Mouse (Mus musculus) left cerebral cortex, adult 9 months (tissue): Measurements from ENCODE around the gene Fcgr2b.
"Not testable (repeated sequence)": the region's sequence is repeated elsewhere in the genome, so short reads cannot be mapped to it uniquely, and the experiment has no call there.

Experiments
- DNase-seq, 2 experiments: peaks; one replicate each; pipeline ENCODE4 v3.0.0; 2022; ENCODE audit warnings: low spot score in 2 of 2

Fcgr2b gene

DNA sequence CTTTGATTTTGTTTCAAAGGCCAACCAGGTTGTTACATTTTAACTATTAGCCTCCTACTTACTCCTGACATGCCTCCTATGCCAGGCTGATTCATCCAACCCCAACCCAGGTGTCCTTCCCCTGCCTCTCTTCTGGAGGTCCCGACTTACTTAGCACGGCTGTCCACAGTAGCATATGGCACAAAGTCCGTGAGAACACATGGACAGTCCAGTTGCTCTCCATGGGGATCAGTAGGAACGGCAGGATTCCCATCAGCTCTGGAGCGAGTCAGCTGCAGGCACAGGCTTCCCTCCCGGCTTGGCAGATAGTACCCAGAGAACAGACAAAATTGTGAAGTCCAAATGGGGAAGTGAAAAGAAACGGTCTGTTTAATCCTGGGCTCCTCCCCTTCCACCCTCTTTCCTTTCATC is 591 bp downstream of the Fcgr2b start:
- DNase-seq: no peak

- DNase-seq: not testable (repeated sequence)
These were observed 997 bp downstream of the Fcgr2b start for GRCm38 (mm10) chr1:170975350-170975749.

DNA sequence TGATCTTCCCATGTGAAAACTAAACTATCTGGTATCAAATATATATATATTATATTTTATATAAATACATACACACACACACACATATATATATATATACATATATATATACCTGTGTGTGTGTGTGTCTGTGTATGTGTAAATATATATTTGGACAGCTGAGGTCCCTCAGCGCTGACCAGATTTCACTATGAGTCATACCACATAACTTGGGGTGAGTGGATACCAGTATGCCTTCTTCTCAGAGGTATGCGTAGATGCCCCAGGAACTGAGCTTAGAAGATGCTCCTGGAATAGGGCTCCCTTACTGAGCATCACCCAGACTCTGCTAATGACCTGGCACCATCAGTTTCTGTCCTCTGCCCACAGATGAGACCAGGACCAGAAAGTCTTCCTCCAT is 1.6 kb downstream of the Fcgr2b start:
- no peak for DNase-seq

DNA sequence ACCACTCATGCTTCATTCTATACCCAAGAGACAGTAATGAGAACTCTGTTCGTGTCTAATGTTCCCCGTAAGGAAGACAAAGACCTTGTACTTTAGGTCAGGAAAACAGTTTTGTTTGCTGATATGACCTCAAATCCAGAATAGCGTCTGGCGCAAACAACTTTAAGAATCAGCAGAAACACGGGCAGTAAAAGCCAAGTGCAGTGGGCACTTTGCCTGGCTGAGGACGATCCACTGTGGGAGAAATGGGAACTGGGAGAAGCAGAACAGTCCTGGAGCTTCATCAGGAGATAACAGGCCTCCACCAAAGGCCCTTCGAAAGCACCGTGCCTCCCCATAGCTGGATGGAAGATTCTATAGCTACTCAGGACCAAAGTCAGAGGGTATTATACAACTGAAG is 2.2 kb downstream of the Fcgr2b start:
- DNase-seq: no peak

DNA sequence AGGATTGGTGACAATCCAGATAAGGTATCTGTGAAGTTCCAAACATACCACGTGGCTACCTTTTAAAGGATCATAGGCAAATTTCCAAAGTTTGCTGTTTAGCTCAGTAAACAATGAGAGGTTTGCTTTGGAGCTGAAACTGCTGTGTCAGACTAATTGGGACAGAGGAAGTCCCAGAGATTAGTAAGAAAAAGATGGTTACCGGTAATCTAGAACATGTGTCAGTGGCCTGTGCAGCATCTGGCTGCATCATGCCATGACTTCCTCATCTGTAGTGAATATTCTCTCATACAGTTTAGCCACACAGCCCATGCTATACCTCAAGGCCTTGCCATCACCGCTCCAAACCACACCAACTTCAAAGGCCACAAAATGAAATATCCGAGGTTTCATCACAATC is 3.4 kb downstream of the Fcgr2b start:
- no peak for DNase-seq

DNA sequence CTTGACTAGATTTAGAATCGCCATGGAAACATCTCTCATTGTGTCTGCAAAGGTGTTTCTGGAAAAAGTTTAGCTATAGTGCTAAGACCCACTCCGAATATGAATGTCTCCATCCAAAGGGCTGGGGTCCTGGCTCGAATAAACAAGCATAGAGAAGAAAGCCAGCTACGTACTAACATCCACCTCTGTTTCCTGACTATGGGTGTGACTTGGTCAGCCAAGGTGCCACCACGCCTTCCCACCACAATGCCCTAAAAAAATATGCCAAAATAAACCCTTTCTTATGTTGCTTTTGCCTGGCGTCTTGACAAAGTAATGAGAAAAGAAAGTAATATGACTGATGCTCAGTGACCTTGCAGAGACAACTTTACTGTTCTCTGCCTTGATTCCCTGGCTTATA is 3.9 kb downstream of the Fcgr2b start:
- DNase-seq: no peak

GRCm38 (mm10) chr1:170968576-170968975 is 7.8 kb downstream of the Fcgr2b start:
- DNase-seq: no peak

DNA sequence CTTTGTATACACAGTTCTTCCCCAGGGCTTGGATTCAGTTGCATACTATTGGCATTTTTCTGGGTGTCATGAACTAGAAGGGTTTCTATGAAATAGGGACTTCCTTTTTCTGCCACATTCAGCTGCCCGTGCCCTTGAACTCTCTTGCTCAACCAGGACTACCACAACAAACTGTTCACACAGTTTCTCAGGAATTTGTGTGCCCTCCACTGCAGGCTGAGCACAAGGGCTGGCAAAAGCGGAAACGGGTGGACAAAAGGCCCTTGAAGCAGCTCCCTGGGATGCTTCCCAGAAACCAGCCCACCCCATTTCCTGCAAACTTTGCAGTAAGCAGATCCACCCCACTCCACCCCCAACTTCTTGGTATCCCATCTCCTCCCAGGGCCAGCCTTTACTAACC is 8.8 kb downstream of the Fcgr2b start:
- no peak for DNase-seq

GRCm38 (mm10) chr1:170963087-170963486 is 13.3 kb downstream of the Fcgr2b start:
- DNase-seq: no peak

GRCm38 (mm10) chr1:170962301-170962700 is 14.0 kb downstream of the Fcgr2b start:
- DNase-seq: no peak

GRCm38 (mm10) chr1:170961101-170961500 is 15.2 kb downstream of the Fcgr2b start:
- DNase-seq: no peak

DNA sequence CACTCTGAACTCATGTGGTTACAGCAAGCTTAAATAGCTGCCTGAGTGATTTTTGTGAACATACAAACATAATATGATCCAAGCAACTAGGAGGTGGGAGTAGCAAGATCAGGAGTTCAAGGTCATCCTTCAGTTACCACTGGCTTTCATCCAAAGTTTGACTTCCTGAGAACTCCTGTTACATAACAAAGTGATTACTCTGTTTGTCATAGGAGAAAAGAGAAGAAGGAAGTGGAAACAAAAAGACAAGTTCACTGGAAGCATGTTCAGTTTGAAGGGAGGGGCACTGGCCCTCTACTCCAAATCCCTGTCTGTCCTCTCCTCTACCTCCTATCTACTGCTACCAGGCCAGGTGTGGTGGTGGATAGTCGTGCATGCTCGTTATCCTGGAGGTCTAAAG is 16.6 kb downstream of the Fcgr2b start:
- DNase-seq: no peak

- no peak for DNase-seq
These were observed 18.1 kb downstream of the Fcgr2b start for GRCm38 (mm10) chr1:170958225-170958624.

DNA sequence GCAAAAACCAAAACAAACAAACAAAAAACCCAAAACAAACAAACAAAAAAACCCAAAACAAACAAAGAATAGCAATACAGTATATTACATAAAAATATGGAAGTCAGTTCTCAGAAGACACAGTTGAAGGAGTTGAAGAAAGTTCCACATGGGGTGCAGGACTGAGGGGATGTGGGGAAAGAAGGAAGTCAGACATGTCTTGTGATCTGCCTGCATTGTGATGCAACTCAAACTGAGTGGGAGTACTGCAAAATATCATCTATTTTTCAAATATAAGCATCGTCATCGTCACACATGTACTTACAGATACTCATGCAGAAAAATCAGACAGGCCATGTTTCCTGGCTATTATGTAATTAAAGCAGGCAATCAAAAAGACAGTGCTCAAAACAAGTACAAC is 23.2 kb downstream of the Fcgr2b start:
- DNase-seq: no peak

DNA sequence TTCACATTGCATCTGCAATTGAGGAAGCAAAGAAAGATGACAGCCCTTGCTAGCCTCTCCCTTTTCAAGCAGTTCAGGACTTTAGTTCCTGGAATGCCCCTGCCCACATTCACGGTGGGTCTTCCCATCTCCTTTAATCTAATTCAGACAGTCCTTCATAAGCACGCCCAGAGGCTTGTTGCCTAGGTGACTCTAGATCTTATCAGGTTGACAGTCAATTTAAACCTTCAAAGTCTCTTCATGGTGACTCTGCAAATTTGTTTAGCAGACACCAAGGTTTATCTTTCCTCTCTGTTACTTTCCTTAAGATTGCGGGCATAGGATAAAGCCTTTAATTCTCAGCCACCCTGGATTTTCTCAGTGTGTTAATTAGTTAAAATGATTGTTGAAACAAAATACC is 25.6 kb downstream of the Fcgr2b start:
- DNase-seq: no peak

DNA sequence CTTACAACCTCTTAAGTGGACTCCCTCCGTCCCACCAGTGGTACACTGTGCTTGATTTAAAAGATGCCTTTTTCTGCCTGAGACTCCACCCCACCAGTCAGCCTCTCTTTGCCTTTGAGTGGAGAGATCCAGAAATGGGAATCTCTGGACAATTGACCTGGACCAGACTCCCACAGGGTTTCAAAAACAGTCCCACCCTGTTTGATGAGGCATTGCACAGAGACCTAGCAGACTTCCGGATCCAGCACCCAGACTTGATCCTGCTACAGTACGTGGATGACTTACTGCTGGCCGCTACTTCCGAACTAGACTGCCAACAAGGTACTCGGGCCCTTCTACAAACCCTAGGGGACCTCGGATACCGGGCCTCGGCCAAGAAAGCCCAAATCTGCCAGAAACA is 31.4 kb downstream of the Fcgr2b start:
- not testable (repeated sequence) for DNase-seq

GRCm38 (mm10) chr1:170944151-170944550 is 32.2 kb downstream of the Fcgr2b start:
- not testable (repeated sequence) for DNase-seq

GRCm38 (mm10) chr1:170939255-170939654 is 37.1 kb downstream of the Fcgr2b start:
- DNase-seq: no peak

DNA sequence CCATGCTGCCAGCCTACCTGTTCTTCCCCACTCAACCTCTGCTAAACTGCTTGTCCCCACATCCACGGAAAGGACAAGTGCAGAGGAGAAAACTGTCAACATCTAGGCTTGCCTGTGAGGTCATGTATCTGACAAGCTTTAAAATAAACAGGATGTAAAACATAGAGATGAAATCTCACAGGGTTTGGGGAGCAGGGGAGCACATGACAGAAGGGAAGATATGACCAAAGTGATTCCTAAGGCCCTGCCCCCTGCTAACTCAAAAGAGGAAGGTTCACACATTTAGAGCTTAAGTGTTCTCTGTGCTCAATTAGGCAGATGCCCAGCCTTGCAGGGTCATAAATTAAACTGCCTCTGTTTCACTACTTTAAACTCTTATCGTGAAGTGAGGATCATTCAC is 42.0 kb downstream of the Fcgr2b start:
- DNase-seq: no peak

- no peak for DNase-seq
These were observed 42.4 kb downstream of the Fcgr2b start for GRCm38 (mm10) chr1:170933940-170934339.

DNA sequence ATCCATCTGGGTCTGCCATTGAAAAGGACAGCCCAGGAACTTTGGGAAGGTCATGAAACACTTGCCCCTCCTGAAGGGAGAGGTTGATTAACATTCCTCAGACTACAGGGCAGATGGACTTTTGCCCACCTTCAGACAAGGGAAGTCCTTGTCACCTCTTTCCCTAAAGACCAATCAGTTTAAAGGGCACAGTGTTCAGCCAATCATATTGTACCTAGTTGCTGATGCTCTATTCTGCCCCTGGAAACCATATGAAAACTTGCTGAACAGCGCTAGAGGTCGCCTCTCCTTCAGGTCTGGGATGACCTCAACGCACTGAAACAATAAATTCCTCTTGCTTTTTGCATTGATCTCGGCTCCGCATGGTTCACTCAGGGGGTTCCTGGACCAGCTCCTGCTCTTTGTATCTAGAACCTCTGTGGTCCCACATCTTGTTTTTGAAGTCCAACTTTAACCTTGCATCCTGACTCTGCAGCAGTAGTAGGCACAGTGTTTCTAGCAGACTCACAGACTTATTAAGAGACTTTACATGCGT is 42.9 kb downstream of the Fcgr2b start:
- no peak for DNase-seq

DNA sequence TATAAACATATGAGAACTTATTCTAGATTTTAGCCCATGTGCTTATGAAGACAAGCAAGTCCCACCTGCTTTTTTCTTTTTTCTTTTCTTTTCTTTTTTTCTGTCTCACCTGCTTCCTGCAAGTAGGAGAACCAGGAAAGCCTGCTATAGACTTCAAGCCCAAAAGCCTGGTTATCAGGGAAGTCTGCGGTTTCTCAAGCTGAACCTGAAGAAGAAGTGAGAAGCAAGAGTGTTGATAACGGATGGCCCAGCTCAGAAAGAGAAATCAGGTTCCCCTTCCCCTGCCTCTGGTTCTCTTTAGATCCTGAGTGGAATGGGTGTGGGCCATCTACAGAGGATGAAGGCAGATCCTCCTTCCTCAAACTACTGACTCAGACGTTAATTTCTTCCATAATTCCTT is 44.3 kb downstream of the Fcgr2b start:
- no peak for DNase-seq

- no peak for DNase-seq
These were observed 47.1 kb downstream of the Fcgr2b start for GRCm38 (mm10) chr1:170929245-170929644.

DNA sequence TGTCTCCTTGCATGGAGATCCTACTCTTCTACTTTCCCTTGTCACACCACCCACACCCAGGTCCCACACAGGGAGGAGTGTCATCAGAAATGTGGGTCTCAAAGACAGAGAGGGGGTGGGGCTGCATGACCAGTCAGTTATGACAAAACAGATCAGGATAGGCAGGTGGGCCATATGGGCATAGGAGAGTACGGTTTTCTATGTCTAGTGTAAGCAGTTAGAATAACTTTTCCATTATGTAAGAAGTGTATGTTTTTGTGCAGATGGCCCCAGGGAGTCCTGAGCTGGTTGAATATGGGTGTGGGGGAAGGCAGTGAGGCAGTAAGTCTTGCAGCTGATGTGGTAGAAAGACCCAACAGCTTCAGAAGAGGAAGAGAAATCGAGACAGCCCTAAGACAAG is 47.9 kb downstream of the Fcgr2b start:
- DNase-seq: no peak

DNA sequence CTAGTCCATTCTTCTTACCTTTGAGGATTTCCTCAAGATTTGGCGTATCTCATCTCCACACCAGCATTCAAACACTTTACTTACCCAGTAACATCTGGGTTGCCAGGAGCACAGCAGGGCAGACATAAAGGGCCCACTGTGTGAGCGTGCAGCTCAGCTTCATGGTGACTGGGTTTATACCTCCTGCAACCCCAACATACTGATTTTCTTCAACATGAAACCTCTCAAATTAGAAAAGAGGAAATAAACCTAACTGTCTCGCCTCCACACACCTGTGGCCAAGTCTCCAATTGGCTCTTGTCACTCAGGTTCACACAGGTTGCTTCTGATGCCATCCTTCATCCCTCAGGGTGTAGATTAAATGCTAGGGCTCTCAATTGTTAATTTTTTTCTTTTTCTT is 49.0 kb downstream of the Fcgr2b start, which contains the start of gene Fcrla:
Gene Fcrla, minus strand, starts transcription at position 206 of the 400 bp plus-strand sequence.
- DNase-seq: no peak
